Mouse (Mus musculus) left cerebral cortex, adult 18-20 months (tissue): ENCODE measurements around the gene Kcnq1. TPM values are rescaled to one million over a fixed set of nuclear protein-coding genes. Genes with fewer than 3 reads are reported as not detected.

Experiments used
- DNase-seq, 2 experiments: peaks; one replicate each; pipeline ENCODE4 v3.0.0; 2021 to 2022; ENCODE audit warnings: low spot score in 2 of 2, mixed read lengths in 1 of 2
- total RNA-seq, 2 experiments: library from RNA; stranded (reverse); gene quantifications; 2 replicates each; pipeline ENCODE4 v1.2.3; 2021

The Kcnq1 gene
- total RNA-seq, 2 experiments from 2014 or later = 0.30 to 0.54 TPM

- no peak for DNase-seq
These were observed 68.5 kb downstream of the Kcnq1 start for GRCm38 (mm10) chr7:143174633-143175032.

- no peak for DNase-seq
These were observed 72.7 kb downstream of the Kcnq1 start for GRCm38 (mm10) chr7:143178831-143179230.

- no peak for DNase-seq
These were observed 74.6 kb downstream of the Kcnq1 start for GRCm38 (mm10) chr7:143180761-143181160.

- no peak for DNase-seq
These were observed 75.1 kb downstream of the Kcnq1 start for GRCm38 (mm10) chr7:143181311-143181710.

- DNase-seq = no peak
These were observed 79.3 kb downstream of the Kcnq1 start for GRCm38 (mm10) chr7:143185506-143185905.

GRCm38 (mm10) chr7:143186378-143186777 lies 80.2 kb downstream of the Kcnq1 start:
- no peak for DNase-seq

- no peak for DNase-seq
These were observed 81.0 kb downstream of the Kcnq1 start for GRCm38 (mm10) chr7:143187181-143187580.

- no peak for DNase-seq
These were observed 82.4 kb downstream of the Kcnq1 start for GRCm38 (mm10) chr7:143188589-143188988.

GRCm38 (mm10) chr7:143189965-143190722 lies 84.0 kb downstream of the Kcnq1 start:
- DNase-seq = no peak

- no peak for DNase-seq
These were observed 84.7 kb downstream of the Kcnq1 start for GRCm38 (mm10) chr7:143190911-143191310.

GRCm38 (mm10) chr7:143192392-143192791 lies 86.2 kb downstream of the Kcnq1 start:
- DNase-seq = no peak

- DNase-seq = no peak
These were observed 87.9 kb downstream of the Kcnq1 start for GRCm38 (mm10) chr7:143194064-143194463.

- no peak for DNase-seq
These were observed 91.8 kb downstream of the Kcnq1 start for GRCm38 (mm10) chr7:143197951-143198440.

- DNase-seq = no peak
These were observed 92.3 kb downstream of the Kcnq1 start for GRCm38 (mm10) chr7:143198443-143198842.

GRCm38 (mm10) chr7:143201255-143201654 lies 95.1 kb downstream of the Kcnq1 start:
- no peak for DNase-seq

GRCm38 (mm10) chr7:143203897-143204296 lies 97.7 kb downstream of the Kcnq1 start:
- DNase-seq = no peak

GRCm38 (mm10) chr7:143207044-143207443 lies 100.9 kb downstream of the Kcnq1 start:
- DNase-seq = no peak

- no peak for DNase-seq
These were observed 104.6 kb downstream of the Kcnq1 start for GRCm38 (mm10) chr7:143210796-143211195.

GRCm38 (mm10) chr7:143251206-143251605 lies 145.0 kb downstream of the Kcnq1 start:
- no peak for DNase-seq

- no peak for DNase-seq
These were observed 147.1 kb downstream of the Kcnq1 start for GRCm38 (mm10) chr7:143253126-143253871.

- DNase-seq = no peak
These were observed 148.7 kb downstream of the Kcnq1 start for GRCm38 (mm10) chr7:143254901-143255300.

- no peak for DNase-seq
These were observed 155.1 kb downstream of the Kcnq1 start for GRCm38 (mm10) chr7:143261246-143261645.
